Mouse (Mus musculus) midbrain, embryonic 11.5 days (tissue): Measurements from ENCODE around the gene Tenm4. TPM values are rescaled to one million over a fixed set of nuclear protein-coding genes. Genes with fewer than 3 reads are reported as not detected.

ENCODE experiments used
- ATAC-seq: fragments of 200-750 bp; cut with Nextera tagmentation; 2 replicates; pipeline ENCODE4 v1.8.0; 2017; ENCODE audit warnings: moderate TSS enrichment, moderate library complexity; ENCODE audit not compliant: low FRiP score
- DNase-seq: peaks from one replicate; pipeline ENCODE4 v3.0.0; 2015; ENCODE audit warnings: low spot score; ENCODE audit errors: missing footprints
- H3K27ac ChIP-seq: fragments of 300-500 bp; sonication (generic); 2 replicates; pipeline ENCODE4 v1.5.1; 2014; ENCODE audit warnings: low read depth, low read length
- H3K27me3 ChIP-seq: fragments of 300-500 bp; sonication (generic); 2 replicates; pipeline ENCODE4 v1.6.1; 2014; ENCODE audit warnings: mild to moderate bottlenecking, low read length, moderate library complexity, mixed read lengths; ENCODE audit not compliant: control insufficient read depth, insufficient read depth
- H3K36me3 ChIP-seq: fragments of 300-500 bp; sonication (generic); 2 replicates; pipeline ENCODE4 v1.6.1; 2014; ENCODE audit warnings: mild to moderate bottlenecking, low read length, moderate library complexity, mixed read lengths; ENCODE audit not compliant: control insufficient read depth, insufficient read depth
- H3K4me1 ChIP-seq: fragments of 300-500 bp; sonication (generic); 2 replicates; pipeline ENCODE4 v1.6.1; 2014; ENCODE audit warnings: low read length; ENCODE audit not compliant: control insufficient read depth, insufficient read depth
- H3K4me2 ChIP-seq: fragments of 300-500 bp; sonication (generic); 2 replicates; pipeline ENCODE4 v1.6.1; 2014; ENCODE audit warnings: mild to moderate bottlenecking, moderate library complexity
- H3K4me3 ChIP-seq: fragments of 300-500 bp; sonication (generic); 2 replicates; pipeline ENCODE4 v1.5.1; 2014; ENCODE audit warnings: low read depth, low read length
- H3K9ac ChIP-seq: fragments of 300-500 bp; sonication (generic); 2 replicates; pipeline ENCODE4 v1.6.1; 2014; ENCODE audit warnings: low read length
- H3K9me3 ChIP-seq: fragments of 300-500 bp; sonication (generic); 2 replicates; pipeline ENCODE4 v1.6.1; 2016; ENCODE audit warnings: low read length; ENCODE audit not compliant: control insufficient read depth
- WGBS: fragments of 180-500 bp; shearing (Covaris S2); extraction: QIAGEN DNeasy Blood & Tissue Kit; methylation state at CpG from one replicate; pipeline ENCODE4 v1.1.7; 2014; 5-methylcytosine and 5-hydroxymethylcytosine counted together
- polyA plus RNA-seq: library from polyadenylated mRNA; unstranded; fragments of >200 nt; fragmentation: Nextera tagmentation; extraction: Ambion mirVana; gene quantifications from 2 replicates; pipeline ENCODE4 v1.2.1, GENCODE M21; 2014

Tenm4 gene
- polyA plus RNA-seq, 1 experiment from 2014 or later, result 24.8 TPM

GRCm38 (mm10) chr7:96635830-96636440, 464.9 kb downstream of the Tenm4 start:
- DNase-seq (peak; percentile 75), ATAC-seq (no peak)
- 50% methylated on average over 7 of the region's 7 CpGs for WGBS
- H3K9me3 ChIP-seq, result no peaks in the 10 kb centered on the region
- peaks cover 2% of the 10 kb centered on the region; the same call in 1 of the 2 replicates for H3K27me3 ChIP-seq
- H3K27ac ChIP-seq, result no peak overlapping the region
- H3K4me1 ChIP-seq, result no peaks in the 10 kb centered on the region
- H3K4me3 ChIP-seq, result no peak overlapping the region
- no peaks in the 10 kb centered on the region for H3K36me3 ChIP-seq
- no peak overlapping the region for H3K4me2 ChIP-seq
- H3K9ac ChIP-seq, result no peak overlapping the region

GRCm38 (mm10) chr7:96643461-96644204, 472.6 kb downstream of the Tenm4 start:
- H3K36me3 ChIP-seq, result no peaks in the 10 kb centered on the region
- peaks cover 35% of the 10 kb centered on the region for H3K27me3 ChIP-seq
- H3K4me2 ChIP-seq, result peak overlapping the region; percentile 69
- ATAC-seq (peak; percentile 95), DNase-seq (peak; percentile 97)
- peak overlapping the region; percentile 41 for H3K4me3 ChIP-seq
- H3K27ac ChIP-seq, result no peak overlapping the region; the same call in 1 of the 2 replicates
- H3K9ac ChIP-seq, result peak overlapping the region; percentile 55; the same call in 1 of the 2 replicates
- peaks cover 38% of the 10 kb centered on the region for H3K4me1 ChIP-seq
- H3K9me3 ChIP-seq, result no peaks in the 10 kb centered on the region
- under 1% methylated on average over 27 of the region's 27 CpGs for WGBS

DNA sequence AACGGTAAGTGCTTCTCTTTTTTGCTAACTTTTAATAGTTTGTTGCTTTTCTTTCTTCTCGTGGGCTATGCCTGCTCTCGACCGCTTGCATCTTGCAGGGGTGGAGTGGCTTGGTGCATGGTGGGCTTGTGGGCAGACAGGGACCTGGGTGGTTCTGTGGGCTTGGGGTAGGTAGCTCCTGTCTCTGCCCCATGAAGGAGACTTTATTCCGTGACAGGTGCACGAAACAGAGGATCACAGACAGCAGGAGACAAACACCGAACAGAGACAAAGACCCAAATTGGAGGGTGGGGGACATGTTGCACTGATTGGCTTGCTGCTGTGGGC, 473.1 kb downstream of the Tenm4 start:
- 3% methylated on average over 7 of the region's 7 CpGs for WGBS
- Histone ChIP-seq H3K4me1 (peaks cover 38% of the 10 kb centered on the region), H3K36me3 (no peaks in the 10 kb centered on the region), H3K4me2 (peak overlapping the region; percentile 69), H3K9ac (peak overlapping the region; percentile 48; the same call in 1 of the 2 replicates), H3K9me3 (no peaks in the 10 kb centered on the region), H3K27me3 (peaks cover 40% of the 10 kb centered on the region), H3K4me3 (peak overlapping the region; percentile 41), H3K27ac (no peak overlapping the region)
- no peak for DNase-seq
- peak; percentile 66 for ATAC-seq

GRCm38 (mm10) chr7:96647657-96648056, 476.6 kb downstream of the Tenm4 start:
- Histone ChIP-seq H3K36me3 (no peaks in the 10 kb centered on the region), H3K27ac (no peak overlapping the region), H3K4me3 (no peak overlapping the region), H3K9me3 (no peaks in the 10 kb centered on the region), H3K9ac (no peak overlapping the region), H3K4me2 (no peak overlapping the region), H3K27me3 (peaks cover 53% of the 10 kb centered on the region), H3K4me1 (peaks cover 60% of the 10 kb centered on the region)
- ATAC-seq (peak; percentile 59), DNase-seq (no peak)
- 1% methylated on average over 4 of the region's 4 CpGs for WGBS

DNA sequence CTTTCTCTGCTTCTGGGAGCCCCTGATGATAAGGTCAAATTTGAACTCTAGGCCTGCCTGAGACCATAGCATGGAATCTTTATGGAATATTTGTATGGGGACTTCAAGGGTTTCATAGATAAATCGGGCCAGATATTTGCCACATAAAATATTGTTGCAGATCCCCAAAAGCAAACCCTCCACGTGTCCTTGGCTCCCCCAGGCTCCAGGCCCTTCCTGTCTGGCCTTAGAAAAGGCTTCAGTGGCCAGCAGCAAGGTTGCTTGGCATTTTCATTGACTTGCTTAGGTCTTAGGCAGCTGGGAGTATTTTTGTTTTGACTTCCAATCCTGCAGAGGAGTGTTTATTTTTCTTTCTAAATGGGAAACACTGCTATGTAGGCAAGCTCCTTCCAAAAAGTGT, 477.6 kb downstream of the Tenm4 start:
- WGBS, result 43% methylated on average over 2 of the region's 2 CpGs
- H3K4me2 ChIP-seq, result no peak overlapping the region
- H3K9ac ChIP-seq, result no peak overlapping the region
- no peaks in the 10 kb centered on the region for H3K36me3 ChIP-seq
- H3K27me3 ChIP-seq, result peaks cover 55% of the 10 kb centered on the region
- ATAC-seq, result no peak
- peaks cover 54% of the 10 kb centered on the region for H3K4me1 ChIP-seq
- no peak overlapping the region for H3K27ac ChIP-seq
- no peak overlapping the region for H3K4me3 ChIP-seq
- DNase-seq, result no peak
- no peaks in the 10 kb centered on the region for H3K9me3 ChIP-seq

- DNase-seq (no peak), ATAC-seq (no peak)
- H3K4me3 ChIP-seq, result no peak overlapping the region
- H3K27ac ChIP-seq, result no peak overlapping the region
- H3K27me3 ChIP-seq, result peaks cover 55% of the 10 kb centered on the region
- H3K4me2 ChIP-seq, result no peak overlapping the region
- no peaks in the 10 kb centered on the region for H3K36me3 ChIP-seq
- H3K9ac ChIP-seq, result no peak overlapping the region
- WGBS, result 59% methylated on average over 7 of the region's 7 CpGs
- no peaks in the 10 kb centered on the region for H3K9me3 ChIP-seq
- peaks cover 51% of the 10 kb centered on the region for H3K4me1 ChIP-seq
These were observed 478.1 kb downstream of the Tenm4 start for GRCm38 (mm10) chr7:96649171-96649570.

- H3K27ac ChIP-seq, result no peak overlapping the region
- H3K4me2 ChIP-seq, result no peak overlapping the region
- H3K4me3 ChIP-seq, result no peak overlapping the region
- no peaks in the 10 kb centered on the region for H3K36me3 ChIP-seq
- ATAC-seq (no peak), DNase-seq (no peak)
- no peak overlapping the region for H3K9ac ChIP-seq
- H3K9me3 ChIP-seq, result no peaks in the 10 kb centered on the region
- H3K27me3 ChIP-seq, result peaks cover 47% of the 10 kb centered on the region
- WGBS, result 32% methylated on average over 2 of the region's 2 CpGs
- peaks cover 55% of the 10 kb centered on the region for H3K4me1 ChIP-seq
These were observed 479.4 kb downstream of the Tenm4 start for GRCm38 (mm10) chr7:96650435-96650834.

GRCm38 (mm10) chr7:96651055-96651454, 480.0 kb downstream of the Tenm4 start:
- Histone ChIP-seq H3K36me3 (no peaks in the 10 kb centered on the region), H3K4me1 (peaks cover 53% of the 10 kb centered on the region), H3K4me2 (no peak overlapping the region), H3K27me3 (peaks cover 41% of the 10 kb centered on the region), H3K9ac (no peak overlapping the region), H3K4me3 (no peak overlapping the region), H3K27ac (no peak overlapping the region), H3K9me3 (no peaks in the 10 kb centered on the region)
- 19% methylated on average over 6 of the region's 6 CpGs for WGBS
- no peak for ATAC-seq
- DNase-seq, result no peak

GRCm38 (mm10) chr7:96651626-96652341, 480.7 kb downstream of the Tenm4 start:
- peaks cover 52% of the 10 kb centered on the region for H3K4me1 ChIP-seq
- H3K36me3 ChIP-seq, result no peaks in the 10 kb centered on the region
- WGBS, result 31% methylated on average over 6 of the region's 6 CpGs
- peaks cover 37% of the 10 kb centered on the region; the same call in 1 of the 2 replicates for H3K27me3 ChIP-seq
- no peak overlapping the region for H3K27ac ChIP-seq
- no peak overlapping the region for H3K9ac ChIP-seq
- H3K4me2 ChIP-seq, result no peak overlapping the region
- DNase-seq, result no peak
- no peaks in the 10 kb centered on the region for H3K9me3 ChIP-seq
- H3K4me3 ChIP-seq, result no peak overlapping the region
- 0 out of 2 replicates have a peak, but pooled peaks have one; percentile 28 for ATAC-seq
